Mouse (Mus musculus): Measurements from ENCODE around the gene Gm7694. TPM values are rescaled to one million over a fixed set of nuclear protein-coding genes. Genes with fewer than 3 reads are reported as not detected.

Gene Gm7694
- total RNA-seq, 2 experiments from 2014 or later, result 7.1 to 7.8 TPM

DNA sequence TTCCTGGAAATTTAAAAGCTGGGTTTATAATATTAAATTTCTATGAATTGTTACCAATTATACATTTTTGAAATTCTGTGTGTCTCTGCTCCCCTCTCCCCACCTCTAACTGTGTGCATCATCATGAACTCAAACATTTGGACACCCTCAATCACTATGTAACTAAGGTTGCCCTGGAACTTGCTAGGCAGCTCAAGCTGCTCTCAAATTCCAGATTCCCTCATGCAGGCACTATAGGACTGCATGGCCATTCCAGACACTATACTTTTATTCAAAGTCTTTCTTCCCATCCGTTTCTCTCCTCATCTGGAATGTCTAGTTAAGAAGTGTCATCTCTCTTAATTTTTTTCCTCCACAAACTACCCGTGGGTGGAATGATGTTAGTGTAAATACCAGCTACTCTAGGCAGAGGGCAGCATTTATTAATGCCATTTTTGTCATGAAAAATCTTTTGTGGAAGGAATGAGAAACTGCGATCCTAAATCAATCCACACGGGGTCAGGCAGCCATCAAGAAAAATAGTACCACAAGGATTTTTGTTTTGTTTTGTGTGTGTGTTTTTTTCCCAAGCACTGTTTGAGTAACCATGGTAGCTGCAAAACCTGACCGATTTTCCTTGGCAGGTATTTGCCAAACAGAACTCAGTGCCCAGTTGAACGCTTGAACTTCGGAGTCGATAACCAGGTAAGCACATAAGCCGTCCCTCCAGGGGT is 13.7 kb downstream of the Gm7694 start:
- peak in 1 of 2 experiments; percentile 17 for DNase-seq (ENCODE audit: low spot score in 2 of 2)

DNA sequence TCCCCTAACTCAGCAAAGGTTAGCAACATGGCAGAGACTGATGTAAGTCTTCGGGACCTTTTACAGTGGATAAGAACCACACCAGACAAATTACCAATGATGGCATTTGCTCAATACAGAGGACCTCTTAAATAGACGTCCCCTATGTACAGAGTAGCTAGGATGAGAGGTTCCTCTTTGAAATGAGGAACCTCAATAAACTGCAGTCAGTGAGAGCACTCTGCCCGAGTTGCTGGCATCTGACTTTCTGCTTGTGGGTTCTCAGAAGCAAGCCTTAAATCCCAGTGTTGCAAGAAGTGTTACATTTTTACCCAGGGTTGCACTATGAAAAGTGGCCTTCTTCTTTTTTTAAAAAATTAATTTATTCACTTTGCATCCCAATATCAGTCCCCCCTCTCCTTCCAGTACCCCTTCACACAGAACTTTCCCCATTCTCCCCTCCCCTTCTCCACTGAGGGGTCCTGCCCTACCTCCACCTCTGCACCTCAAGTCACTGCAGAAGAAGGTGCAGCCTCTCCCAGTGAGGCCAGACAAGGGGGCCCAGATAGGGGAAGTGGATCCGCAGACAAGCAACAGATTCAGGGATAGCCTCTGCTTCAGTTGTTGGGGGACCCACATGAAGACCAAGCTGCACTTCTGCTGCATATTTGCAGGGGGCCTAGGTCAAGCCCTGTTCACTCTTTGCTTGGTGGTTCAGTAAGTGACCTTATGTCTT is 23.6 kb downstream of the Gm7694 start:
- no peak for DNase-seq (ENCODE audit: low spot score in 2 of 2)

DNA sequence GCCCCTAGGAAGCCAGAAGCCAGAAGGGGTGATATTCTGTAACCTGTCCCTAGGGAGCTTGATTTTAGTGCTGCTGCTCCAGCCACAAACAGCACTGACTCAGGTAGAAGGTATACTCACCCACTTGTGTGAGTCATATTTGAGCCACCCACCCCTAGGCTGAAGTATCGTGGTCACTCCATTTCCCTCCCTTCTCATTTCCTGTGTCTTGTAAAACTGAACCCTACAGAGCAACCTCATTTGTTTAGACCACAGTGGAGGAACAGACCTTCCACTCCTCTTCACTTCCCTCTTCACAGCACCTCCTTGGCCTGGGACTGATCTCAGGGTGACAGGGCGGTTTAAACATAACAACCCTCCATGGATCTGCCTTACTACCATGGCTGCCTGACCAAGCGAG is 29.1 kb downstream of the Gm7694 start, which contains the start of gene Sh2d1b1:
Gene Sh2d1b1, plus strand, starts transcription at position 305 of the 400 bp plus-strand sequence.
- no peak for DNase-seq (ENCODE audit: low spot score in 2 of 2)

DNA sequence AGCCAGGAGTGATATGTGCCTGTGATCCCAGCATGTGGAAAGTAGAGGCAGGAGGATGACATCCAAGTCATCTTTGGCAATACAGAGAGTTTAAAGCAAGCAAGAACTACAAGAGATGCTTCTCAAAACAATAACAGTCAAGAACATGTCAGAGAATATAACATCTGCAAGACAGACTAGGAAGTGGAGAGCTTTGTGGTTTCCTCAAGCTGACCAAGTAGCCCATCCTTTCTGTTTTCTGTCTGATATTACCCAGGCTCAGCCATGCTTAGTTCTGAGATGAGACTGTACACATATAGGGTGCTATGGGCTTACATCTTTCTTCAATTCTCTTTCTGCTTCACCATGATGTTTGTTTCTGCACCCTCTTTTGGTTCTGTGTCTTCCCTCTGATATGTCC is 32.9 kb downstream of the Gm7694 start:
- DNase-seq (ENCODE audit: low spot score in 2 of 2), result no peak

DNA sequence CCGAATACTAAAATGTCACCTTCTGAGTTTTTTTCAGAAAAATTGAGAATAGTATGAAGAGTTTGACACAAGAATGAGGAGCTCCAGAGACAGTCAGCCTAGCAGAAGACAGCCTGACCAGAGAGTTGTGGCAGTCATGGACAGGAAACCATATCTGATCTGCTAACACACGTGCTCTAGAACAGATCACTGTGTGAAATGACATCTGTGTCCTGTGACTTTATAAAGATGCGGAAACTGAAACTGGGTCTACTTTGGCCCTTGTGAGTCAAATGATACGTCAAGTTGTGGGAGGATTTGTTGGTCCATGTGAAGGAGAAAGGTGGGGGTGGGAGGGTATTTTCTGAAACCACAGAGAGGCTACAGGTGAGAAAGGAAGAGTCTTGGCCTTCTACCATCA is 35.4 kb downstream of the Gm7694 start:
- no peak for DNase-seq (ENCODE audit: low spot score in 2 of 2)

DNA sequence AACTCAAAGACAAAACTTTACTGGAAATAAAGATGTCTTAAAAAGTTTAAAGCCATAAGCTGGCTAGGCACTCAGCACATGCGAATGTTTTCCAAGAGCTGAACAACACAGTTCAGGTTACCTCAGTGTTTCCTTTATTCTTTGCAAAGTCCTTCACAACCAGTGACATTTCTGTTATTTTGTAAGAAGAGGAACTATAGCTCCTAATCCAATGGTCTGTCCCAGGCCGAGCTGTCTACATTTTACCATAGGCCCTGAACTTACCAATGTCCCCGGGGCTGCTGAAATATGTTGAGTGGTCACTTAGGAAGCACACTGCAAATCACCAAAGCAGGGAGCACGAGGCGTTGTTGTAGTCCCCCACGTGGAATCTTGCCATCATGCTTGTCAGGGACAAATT is 35.9 kb downstream of the Gm7694 start:
- DNase-seq (ENCODE audit: low spot score in 2 of 2), result no peak

DNA sequence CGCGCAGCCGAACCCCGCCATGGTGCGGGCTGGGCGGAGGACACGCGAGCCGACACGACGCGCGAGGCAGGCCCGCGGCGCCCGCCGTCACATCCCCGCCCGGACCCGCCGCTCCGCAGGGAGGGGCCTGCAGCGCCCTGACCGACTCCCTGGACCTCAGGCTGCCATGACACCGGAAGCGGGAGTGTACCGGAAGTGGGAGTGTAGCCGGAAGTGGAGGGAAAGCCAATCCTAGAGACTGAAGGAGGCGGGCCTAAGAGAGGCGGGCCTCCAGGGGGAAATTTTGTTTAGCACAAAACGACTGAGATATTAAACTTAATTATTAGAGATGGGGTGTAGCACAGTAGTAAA is 50.6 kb downstream of the Gm7694 start:
- peak; percentile 75 to 77 for DNase-seq (ENCODE audit: low spot score in 2 of 2)

DNA sequence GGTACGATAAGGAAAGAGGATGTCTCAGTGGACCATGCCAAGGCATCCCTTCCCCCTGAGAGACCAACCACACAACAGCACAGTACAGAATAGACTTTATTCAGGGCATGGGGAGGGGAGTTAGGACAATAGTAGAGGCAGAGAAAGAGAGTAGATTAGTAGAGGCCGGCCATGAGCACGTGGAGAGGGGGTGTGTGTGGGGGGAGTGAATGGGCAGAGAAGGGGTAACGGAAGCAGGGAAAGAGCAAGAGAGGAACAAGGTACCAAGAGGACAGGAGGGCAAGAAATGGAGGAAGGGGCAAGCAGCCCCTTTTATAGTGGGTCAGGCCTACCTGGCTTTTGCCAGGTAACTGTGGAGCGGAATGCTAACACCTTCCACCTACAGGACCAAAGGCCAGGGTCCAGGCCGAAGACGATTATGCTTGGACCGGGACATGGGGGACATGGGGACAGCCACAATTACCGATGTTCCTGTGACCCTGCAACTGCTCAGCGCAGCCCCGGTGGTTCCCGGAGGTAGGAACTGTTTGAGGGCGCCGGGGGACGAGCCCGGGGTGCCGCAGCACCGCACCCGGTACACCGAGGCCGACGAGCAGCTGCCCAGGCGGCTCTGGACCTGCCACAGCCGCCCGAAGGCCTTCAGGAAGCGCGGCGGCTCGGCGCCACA is 51.1 kb downstream of the Gm7694 start:
- no peak for DNase-seq (ENCODE audit: low spot score in 2 of 2)

Other genes starting within 250 kb of the Gm7694 start
- 10 to 100 TPM; 16.3 to 23.5 TPM for gene Ddr2, start 195.6 kb downstream of the Gm7694 start, total RNA-seq (2021)
- 10 to 100 TPM; 68.0 to 84.4 TPM for gene Uap1, start 131.4 kb downstream of the Gm7694 start, total RNA-seq (2021)
- 10 to 100 TPM; 67.1 to 73.7 TPM for gene Uhmk1, start 90.9 kb downstream of the Gm7694 start, total RNA-seq (2021)
- gene Sh2d1b2, start 73.6 kb downstream of the Gm7694 start, total RNA-seq (2021), result not detected
- under 1 TPM; 0.73 to 0.90 TPM for gene Sh2d1b1, start 29.0 kb downstream of the Gm7694 start, total RNA-seq (2021)
- not detected for gene Spata46, start 2.5 kb upstream of the Gm7694 start, total RNA-seq (2021)